Mouse (Mus musculus) layer of hippocampus, adult 2 months (tissue): ENCODE data around the gene Tcaf3. TPM values are rescaled to one million over a fixed set of nuclear protein-coding genes. Genes with fewer than 3 reads are reported as not detected.
A peak's percentile ranks its signal among the peaks of the same experiment; 100 is the strongest.

Experiments used
- DNase-seq, 2 experiments: peaks; one replicate each; pipeline ENCODE4 v3.0.0; 2022; ENCODE audit warnings: low spot score in 2 of 2
- H3K27ac ChIP-seq: fragments of 200-600 bp; 2 replicates; pipeline ENCODE4 v1.8.1; 2022
- H3K4me3 ChIP-seq: fragments of 200-600 bp; 2 replicates; pipeline ENCODE4 v1.8.1; 2022; ENCODE audit warnings: mild to moderate bottlenecking
- CTCF ChIP-seq: fragments of 200-600 bp; conservative IDR thresholded peaks from 2 replicates; pipeline ENCODE4 v1.8.1; 2022; ENCODE audit warnings: antibody characterized with exemption, mild to moderate bottlenecking, moderate library complexity
- total RNA-seq, 2 experiments: library from RNA; stranded (reverse); gene quantifications; 2 replicates each; pipeline ENCODE4 v1.2.3; 2021

The Tcaf3 gene
- total RNA-seq, 2 experiments from 2014 or later, result not detected

GRCm38 (mm10) chr6:42568205-42568604 lies 29.3 kb downstream of the Tcaf3 start:
- no peak for TF ChIP-seq CTCF
- Histone ChIP-seq H3K27ac (no peak overlapping the region), H3K4me3 (no peak overlapping the region)
- peak in 1 of 2 experiments; percentile 15 for DNase-seq

DNA sequence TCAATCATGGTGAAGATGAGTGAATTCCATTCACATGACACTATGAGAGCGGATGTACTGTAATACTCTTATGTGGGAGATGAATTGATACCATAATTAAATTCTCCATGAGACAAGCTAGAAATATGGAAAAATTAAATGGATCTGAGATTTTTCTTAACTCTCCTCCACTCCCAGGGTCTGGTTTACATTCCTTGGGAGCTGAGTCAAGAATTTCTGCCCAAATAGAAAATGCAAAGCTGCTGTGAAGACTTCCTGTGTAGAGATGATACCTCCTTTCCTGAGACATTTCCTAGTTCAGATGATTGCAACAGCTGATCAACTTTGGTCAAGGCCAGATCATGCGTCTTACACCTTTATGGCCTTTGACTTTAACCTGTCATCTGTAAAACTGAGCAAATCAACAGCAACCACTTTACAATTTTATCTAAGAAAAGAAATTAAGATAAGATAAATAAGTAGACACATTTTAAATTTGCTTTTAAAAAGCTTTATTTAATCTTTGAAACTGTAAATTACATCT lies 31.4 kb downstream of the Tcaf3 start:
- no peak overlapping the region for H3K27ac ChIP-seq
- no peak overlapping the region for H3K4me3 ChIP-seq
- DNase-seq, result no peak
- TF ChIP-seq CTCF, result no peak

DNA sequence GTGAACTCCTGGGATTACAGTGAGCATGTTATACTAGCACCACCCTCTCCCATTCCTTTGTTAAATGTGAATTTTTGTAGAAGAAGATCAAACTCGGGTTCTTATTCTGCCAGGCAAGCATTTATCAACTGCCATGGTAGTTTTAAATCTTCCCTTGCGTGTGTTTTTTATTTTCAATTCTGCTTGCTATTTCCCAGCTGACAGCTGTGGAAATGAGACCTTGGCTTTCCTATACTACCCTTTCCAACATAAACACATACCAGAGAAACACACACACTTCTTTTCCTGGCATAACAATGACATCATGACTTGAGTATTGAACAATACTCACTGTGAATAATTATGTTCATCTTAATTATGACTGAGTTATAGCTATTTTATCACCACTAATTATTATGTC lies 35.2 kb downstream of the Tcaf3 start:
- Histone ChIP-seq H3K4me3 (no peak overlapping the region), H3K27ac (no peak overlapping the region)
- no peak for TF ChIP-seq CTCF
- DNase-seq, result no peak

DNA sequence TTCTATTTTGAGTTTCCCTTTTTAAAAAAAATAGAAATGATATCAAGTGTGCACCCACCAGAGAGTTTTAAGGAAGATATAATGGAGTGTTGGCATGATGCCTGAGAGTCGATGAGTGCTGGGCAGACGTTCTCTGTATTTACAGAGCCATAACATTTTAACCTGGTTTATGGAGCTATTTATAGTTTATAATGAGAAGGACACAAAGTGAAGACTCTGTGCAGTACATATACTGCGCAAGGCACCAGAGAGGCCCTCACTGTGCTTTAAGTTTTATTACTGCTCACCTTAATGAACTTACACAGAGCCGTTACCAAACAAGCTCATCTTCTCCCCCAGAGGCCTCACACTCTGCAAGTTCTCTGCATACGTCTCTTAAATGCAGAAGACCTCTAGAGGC lies 36.6 kb downstream of the Tcaf3 start:
- TF ChIP-seq CTCF, result no peak
- Histone ChIP-seq H3K4me3 (no peak overlapping the region), H3K27ac (no peak overlapping the region)
- no peak for DNase-seq

GRCm38 (mm10) chr6:42558641-42559040 lies 38.9 kb downstream of the Tcaf3 start:
- no peak for TF ChIP-seq CTCF

GRCm38 (mm10) chr6:42547461-42547860 lies 50.0 kb downstream of the Tcaf3 start, which contains the start of gene Olfr455:
Gene Olfr455, minus strand, starts transcription at chr6:42547587.
- Histone ChIP-seq H3K4me3 (no peak within 1 kb of the TSS), H3K27ac (no peak within 1 kb of the TSS)
- DNase-seq, result no peak
- TF ChIP-seq CTCF, result no peak

More at GRCm38 (mm10) chr6:42558641-42559040, 38.9 kb downstream of the Tcaf3 start:
- no peak overlapping the region for H3K27ac ChIP-seq
- H3K4me3 ChIP-seq, result no peak overlapping the region
- no peak for DNase-seq

DNA sequence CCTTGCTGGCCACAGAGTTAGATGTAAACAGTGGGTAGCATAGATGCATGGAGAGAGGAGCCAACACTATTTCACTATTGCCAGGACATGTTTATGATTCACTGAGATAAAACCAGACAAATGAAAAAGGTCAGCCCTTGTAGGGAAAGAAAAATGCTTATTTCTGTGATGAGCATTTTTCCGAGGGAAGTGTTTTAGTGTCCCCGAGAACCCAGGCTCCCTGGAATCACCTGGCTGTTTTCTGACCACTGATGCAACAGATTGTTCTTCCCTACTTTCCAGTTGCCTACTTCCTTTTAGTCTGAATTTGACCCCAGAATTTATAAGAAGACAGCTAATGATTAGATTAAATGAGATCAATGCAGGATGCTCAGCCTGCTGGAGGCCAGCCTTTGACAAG lies 51.3 kb downstream of the Tcaf3 start:
- no peak for TF ChIP-seq CTCF
- no peak overlapping the region for H3K4me3 ChIP-seq
- H3K27ac ChIP-seq, result no peak overlapping the region
- no peak for DNase-seq

DNA sequence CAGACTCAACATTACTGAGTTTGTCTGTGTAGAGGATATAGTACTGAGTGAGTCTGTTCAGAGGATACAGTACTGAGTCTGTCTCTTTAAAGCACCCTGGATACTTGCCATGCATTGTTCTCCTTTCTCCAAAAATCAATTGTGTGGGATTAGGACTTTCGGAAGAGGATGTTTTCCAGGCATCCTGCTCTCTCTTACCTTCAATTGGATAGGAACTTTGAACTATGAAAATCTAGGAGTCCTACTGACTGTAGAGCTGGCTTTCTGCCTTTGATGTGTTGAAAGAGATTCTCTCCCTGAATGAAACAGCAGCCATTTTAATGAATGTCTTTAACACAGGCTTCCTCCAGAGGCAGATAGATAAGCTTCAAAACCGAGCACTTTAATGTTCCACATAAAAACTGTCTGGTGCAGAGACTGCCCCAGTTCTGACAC lies 52.0 kb downstream of the Tcaf3 start:
- Histone ChIP-seq H3K27ac (no peak overlapping the region), H3K4me3 (no peak overlapping the region)
- no peak for DNase-seq
- TF ChIP-seq CTCF, result no peak

DNA sequence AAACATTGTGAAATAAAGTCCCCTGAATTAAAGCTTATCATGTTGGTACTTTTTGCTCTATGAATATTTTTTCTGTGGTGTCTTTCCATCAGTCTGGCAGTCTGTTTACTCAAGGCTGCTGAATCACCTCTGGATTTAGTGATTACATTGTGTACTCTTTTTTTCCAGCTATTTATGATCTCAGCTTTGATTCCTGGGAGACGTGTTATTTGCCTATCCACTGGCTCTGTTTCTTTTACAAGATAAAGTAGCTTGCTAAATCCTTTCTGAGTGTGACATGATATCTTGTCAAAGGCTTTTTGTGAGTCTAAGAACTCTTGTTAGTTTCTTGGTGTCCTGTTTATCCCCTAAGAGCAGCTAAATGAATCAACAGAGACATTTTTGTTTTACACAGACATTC lies 52.6 kb downstream of the Tcaf3 start:
- Histone ChIP-seq H3K4me3 (no peak overlapping the region), H3K27ac (no peak overlapping the region)
- TF ChIP-seq CTCF, result no peak
- no peak for DNase-seq

DNA sequence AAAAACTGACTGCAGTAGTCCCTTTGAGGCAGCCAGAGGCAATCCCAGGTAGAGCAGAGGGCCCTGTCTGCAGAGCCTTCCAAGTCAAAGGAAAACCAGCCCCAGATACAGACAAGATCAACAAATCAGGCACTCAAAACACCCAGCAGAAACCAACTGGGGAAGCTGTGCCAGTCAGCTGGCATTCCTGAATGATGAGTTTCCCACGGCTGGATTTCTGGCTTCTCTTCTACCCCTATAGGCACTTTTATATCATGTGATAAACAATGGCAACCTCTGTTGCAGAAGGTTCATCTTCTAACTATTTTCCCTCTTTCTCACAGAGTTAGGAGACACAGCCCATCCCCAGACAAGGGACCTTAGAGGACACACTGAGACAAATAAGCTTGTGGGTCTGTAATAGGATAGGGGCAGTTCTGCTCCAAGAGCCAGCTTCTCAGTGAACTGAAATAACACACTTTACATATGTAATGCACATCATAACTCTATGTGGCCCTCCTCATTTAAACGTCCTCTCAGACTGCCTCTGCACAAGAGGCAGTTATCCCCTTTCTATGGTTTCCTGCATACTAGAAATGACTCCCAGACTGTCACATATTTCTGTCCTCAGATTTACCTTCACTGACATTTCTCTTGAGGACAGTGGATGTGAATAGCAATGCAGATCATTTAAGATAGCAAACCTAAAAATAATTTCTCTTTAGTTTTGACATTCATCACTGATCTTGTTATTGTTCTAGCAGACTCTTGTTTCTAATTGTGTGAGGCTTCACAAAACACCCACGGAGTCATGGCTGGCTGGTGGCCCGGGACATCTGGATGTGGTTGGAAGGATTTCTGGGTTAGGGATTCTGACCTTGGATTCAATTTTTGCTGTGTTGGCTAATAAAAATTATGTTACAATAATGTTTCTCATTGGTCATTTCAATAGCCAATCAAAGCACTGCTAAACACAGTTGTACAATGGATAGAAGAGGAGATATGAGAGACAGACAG lies 55.2 kb downstream of the Tcaf3 start:
- no peak for TF ChIP-seq CTCF
- Histone ChIP-seq H3K27ac (no peak overlapping the region), H3K4me3 (no peak overlapping the region)
- no peak for DNase-seq

DNA sequence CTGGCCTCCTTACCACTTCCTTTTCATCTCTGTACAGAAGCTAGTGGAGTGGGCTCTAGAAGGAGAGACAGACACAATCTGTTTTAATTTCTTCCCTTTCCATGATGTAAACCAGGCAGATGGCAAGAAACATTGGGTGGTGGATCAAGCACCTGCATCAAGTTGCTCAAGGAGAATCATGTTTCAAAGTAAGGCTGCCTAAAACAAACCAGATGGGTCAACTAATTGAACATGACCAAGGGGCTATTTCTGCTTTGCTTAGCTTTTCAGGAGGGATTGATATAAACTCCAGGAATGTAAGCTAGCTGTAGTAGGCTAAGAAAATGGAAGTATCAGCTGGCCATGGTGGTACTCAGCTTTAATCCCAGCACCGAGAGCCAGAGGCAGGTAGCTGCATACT lies 56.8 kb downstream of the Tcaf3 start:
- no peak for DNase-seq
- Histone ChIP-seq H3K4me3 (no peak overlapping the region), H3K27ac (no peak overlapping the region)
- TF ChIP-seq CTCF, result no peak

GRCm38 (mm10) chr6:42539711-42540110 lies 57.8 kb downstream of the Tcaf3 start:
- no peak for DNase-seq
- TF ChIP-seq CTCF, result no peak
- Histone ChIP-seq H3K27ac (no peak overlapping the region), H3K4me3 (no peak overlapping the region)

Other genes starting within 250 kb of the Tcaf3 start
- 10 to 100 TPM; 44.3 to 44.5 TPM for gene Zyx, start 248.1 kb downstream of the Tcaf3 start, total RNA-seq
- gene Epha1, start 224.4 kb downstream of the Tcaf3 start, total RNA-seq, result not detected
- gene Tas2r143, start 197.5 kb downstream of the Tcaf3 start, total RNA-seq, result not detected
- gene Tas2r135, start 192.3 kb downstream of the Tcaf3 start, total RNA-seq, result not detected
- gene Tas2r126, start 163.2 kb downstream of the Tcaf3 start, total RNA-seq, result not detected
- not detected for gene Olfr458, start 132.5 kb downstream of the Tcaf3 start, total RNA-seq
- not detected for gene Olfr457, start 121.4 kb downstream of the Tcaf3 start, total RNA-seq
- not detected for gene Olfr456, start 110.5 kb downstream of the Tcaf3 start, total RNA-seq
- not detected for gene Olfr455, start 50.1 kb downstream of the Tcaf3 start, total RNA-seq
- gene Tcaf2, start 47.6 kb upstream of the Tcaf3 start, total RNA-seq, result under 1 TPM; 0.49 to 0.87 TPM
- gene Tcaf1, start 112.4 kb upstream of the Tcaf3 start, total RNA-seq, result 100 to 1,000 TPM; 215 to 221 TPM
- not detected for gene Olfr453, start 141.7 kb upstream of the Tcaf3 start, total RNA-seq
- gene Olfr38, start 158.7 kb upstream of the Tcaf3 start, total RNA-seq, result not detected
- not detected for gene Olfr452, start 187.4 kb upstream of the Tcaf3 start, total RNA-seq
- not detected for gene Olfr450, start 214.2 kb upstream of the Tcaf3 start, total RNA-seq
- not detected for gene Olfr449, start 236.7 kb upstream of the Tcaf3 start, total RNA-seq